Mouse (Mus musculus): ENCODE data around the gene Asb15. TPM values are rescaled to one million over a fixed set of nuclear protein-coding genes. Genes with fewer than 3 reads are reported as not detected.

Gene Asb15
- total RNA-seq, 1 experiment from 2014 or later: not detected

DNA sequence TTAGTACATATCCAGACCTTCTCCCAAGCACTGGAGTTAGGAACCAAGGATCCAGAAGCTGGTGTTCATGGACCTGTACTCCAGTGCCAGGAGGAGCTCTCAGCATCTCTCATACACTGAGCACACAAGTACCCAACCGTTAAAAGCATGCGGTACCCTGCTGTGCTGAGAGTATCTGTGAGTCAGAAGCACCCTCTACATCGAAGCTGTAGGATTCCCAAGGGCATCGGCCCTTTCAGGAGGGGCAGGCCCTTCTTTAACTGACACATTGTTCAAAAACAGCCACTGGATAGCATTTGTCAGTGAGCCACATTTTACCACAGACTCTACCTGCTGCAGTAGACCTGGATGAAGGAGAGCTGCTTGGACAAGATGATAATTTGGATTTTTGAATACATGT lies 80.2 kb downstream of the Asb15 start:
- no peak for DNase-seq

DNA sequence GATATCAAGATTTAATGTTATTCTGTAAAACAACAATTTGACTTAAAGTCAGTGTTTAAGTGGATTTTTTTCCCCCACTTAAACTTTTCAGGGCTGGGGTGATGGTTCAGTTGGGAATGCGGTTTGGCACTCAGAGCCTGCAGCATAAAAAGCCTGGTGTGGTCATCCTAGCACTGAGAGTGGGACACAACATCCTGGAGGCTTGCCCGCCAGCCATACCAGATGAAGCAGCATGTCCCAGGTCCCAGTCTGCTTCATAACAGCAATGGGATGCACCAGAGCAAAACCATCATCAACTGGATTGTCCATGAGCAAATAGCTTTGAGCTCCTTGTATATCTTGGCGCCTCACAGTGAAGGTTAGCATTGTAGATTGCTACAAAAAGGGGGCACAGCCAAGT lies 80.7 kb downstream of the Asb15 start:
- DNase-seq: no peak

DNA sequence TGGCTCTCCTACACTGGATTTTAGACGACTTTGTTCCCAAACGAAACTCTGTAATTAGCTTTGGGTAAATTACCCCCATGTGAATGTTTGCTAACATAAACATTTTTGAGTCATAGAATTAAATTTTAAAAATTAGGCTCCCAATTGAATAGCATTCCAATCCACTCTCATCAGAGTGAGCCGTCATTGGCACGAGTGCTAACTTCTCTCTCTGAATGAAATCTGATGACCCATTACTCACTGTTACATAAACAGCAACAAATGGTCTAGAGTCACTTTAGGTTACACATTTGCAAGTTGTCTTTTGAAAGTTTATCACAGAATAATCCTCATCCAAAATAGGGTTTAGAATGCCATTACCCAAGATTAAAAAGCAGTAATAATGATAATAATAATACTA lies 81.6 kb downstream of the Asb15 start:
- no peak for DNase-seq

DNA sequence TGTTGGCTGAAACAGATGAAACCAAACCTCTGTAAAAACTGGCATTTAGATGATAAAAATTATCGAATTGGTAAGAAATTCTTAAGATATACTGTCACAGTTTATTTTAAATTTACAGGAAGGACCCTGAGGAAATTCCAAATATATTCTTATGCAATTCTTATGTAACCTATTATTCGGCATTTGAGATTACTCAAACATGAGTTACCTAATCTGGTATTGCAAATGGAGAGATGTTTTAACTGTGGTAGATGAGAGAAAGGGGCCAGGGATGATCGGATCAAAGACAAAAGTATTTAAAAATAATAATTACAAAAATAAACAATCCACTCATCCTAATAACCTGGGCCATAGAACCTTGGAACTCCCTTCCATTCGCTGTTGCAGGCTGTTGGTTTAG lies 82.4 kb downstream of the Asb15 start:
- DNase-seq: no peak

DNA sequence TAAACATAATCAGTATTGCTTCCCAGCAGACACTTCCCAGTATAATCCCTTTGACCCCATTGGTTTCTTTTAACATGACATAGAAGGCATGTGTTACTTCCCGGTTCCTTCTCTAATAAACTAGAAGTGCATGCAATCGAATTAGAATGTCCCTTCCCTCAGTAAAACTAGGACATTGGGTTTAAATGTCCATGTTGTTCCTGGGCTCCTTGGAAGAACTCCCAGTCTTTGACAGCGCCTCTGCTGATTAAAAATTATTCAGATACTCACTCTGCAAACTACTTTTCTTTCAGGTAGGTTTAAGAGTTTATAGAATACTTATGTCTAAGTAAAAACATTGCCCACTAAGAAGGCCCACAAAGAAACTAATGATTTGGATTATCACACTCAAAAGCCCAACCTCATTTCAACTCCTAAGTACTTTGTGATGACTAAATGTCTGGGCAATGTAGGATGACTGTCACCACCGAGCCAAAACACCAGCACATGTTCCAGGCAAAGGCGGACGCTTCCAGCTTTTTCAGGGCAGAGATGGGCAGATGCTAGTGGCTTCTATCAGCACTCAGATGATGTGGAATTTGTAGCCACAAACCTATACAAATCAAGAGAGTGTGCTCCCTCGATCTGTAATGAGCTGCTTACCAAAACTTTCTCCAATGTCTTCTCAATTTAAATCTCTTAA lies 84.3 kb downstream of the Asb15 start:
- no peak for DNase-seq

DNA sequence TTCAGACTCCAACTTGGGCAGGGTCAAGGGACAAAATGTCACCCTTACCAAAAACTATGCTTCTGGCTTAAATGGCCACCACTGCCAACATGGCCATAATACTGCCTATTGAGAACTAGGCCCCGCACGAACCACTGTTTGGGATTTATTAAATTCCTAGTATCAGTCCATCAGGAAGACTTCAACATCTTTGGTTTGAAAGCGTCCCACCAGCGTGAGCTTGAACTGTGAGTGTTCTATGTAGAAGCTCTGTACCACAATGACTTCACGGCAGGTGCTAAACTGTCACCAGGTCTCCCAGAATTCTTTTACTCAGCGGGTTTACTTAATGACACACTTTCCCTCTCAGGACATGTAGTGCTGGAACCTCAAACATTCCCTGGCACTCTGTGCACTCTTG lies 85.4 kb downstream of the Asb15 start:
- no peak for DNase-seq

DNA sequence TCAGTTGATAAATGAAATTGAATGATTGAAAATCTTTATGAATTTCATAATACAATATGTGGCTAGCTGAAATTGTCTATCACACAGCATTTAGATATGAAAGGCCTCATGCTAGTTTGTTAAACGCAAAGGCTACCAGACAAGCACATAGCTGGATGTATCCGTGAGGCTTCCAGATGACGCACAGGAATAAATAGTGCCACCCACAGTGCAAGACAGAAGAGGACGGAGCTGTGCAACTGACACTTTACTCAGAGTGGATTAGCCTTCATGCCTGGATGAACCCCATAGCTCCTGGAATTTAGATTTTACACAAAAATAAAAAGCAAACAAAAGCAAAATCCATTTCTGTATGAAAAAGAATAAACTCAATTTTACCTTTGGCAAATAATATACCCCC lies 86.0 kb downstream of the Asb15 start:
- DNase-seq: no peak

DNA sequence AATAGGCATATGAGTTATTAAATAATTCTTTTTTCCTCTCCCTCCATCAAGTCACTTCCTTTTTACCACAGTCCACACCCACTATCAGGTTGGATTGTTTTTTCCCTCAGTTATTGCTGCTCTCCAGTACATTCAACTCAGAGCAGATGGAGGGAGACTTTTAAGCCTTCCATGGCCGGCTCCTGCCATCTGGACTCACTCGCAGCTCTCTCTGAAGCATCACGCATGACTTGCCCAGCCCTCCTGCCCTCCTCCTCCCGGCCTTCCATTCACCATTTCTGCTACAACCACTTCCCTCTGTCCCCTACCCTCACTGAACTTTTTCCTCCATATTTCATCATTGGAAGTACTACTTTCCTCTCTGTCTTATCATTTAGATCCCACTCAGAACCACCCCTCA lies 88.8 kb downstream of the Asb15 start:
- DNase-seq: no peak

DNA sequence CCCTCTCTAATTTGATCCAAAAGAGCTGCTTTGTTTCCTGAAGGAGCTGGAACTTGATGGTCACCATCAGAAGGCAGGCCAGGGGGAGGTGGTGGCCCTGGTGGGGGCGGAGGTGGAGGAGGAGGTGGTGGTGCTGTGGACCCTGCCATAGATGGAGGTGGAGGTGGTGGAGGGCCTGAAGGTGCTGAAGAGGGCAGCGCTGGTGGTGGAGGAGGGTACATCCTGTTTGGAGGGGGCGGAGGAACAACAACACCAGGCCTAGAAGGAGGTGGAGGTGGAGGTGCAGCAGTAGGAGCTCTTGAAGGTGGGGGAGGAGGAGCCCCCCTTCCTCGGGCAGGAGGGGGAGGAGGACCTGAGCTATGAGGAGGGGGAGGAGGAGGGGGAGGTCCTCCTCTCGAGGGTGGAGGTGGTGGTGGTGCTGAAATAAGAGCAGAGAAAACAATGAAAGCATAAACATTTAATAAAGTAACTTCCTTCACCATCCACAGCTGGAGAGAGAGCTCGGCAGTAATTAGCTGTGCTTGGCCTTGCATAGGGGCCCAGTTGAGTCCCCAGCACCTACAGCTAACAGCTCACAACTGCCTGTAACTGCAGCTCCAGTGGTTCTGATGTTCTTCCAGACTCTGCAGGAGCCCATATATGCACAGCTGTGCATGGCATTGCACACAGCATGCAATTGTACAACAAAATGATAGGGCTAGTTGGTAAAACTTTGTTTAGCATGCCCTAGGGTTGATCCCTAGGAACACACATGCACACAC lies 91.5 kb downstream of the Asb15 start:
- DNase-seq: no peak

DNA sequence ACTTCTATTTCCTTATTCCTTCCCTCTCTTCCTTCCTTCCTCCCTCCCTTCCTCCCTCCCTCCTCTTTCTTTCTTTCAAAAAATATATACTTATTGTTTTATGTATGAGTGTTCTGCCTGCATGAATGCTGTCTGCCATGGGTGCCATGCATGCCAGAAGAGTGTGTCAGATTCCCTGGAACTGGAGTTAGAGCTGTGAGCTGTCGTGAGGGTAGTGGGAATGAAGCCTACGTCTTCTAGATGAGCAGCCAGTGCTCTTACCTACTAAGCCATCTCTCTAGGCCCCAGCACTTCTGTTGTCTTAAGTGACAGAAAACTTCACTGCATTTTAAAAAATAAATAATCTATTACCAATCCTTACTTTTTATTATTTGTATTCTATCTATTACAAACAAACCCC lies 93.0 kb downstream of the Asb15 start:
- DNase-seq: no peak

DNA sequence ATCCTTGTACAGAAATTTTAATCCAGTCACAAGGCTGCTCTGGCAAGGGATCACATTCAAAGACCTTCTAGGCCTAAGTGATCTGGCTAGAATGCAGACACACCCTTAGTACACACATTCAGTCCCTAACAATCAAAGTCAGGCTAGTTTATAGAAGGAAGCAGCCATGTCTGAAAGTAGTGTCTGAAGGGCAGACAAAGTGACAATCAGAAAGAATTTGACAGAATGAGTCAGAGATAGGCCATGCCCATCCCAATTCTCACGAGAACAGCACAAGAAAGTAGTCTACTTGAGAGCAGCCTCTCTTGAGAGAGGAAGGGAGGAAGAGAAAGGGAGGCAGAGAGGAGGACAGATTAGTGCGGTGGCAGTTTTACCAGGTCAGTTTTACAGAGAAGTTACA lies 94.2 kb downstream of the Asb15 start:
- no peak for DNase-seq

Other genes starting within 250 kb of the Asb15 start
- gene Iqub, start 13.1 kb upstream of the Asb15 start, total RNA-seq (2021): 0.48 and 0.56 TPM in 2 replicates
- gene Ndufa5, start 131 bp upstream of the Asb15 start, total RNA-seq (2021): 529 and 602 TPM in 2 replicates
- gene Lmod2, start 69.6 kb downstream of the Asb15 start, total RNA-seq (2021): not detected in 2 replicates
- 50.5 and 53.9 TPM in 2 replicates for gene Wasl, start 136.9 kb downstream of the Asb15 start, total RNA-seq (2021)
- not detected in 2 replicates for gene Hyal6, start 205.1 kb downstream of the Asb15 start, total RNA-seq (2021)
- gene Hyal4, start 220.2 kb downstream of the Asb15 start, total RNA-seq (2021): not detected in 2 replicates